Mouse (Mus musculus): ENCODE results near the gene Prdx2.
A peak's percentile ranks its signal among the peaks of the same experiment; 100 is the strongest.

The Prdx2 gene

GRCm38 (mm10) chr8:85007686-85008085, 38.3 kb downstream of the Prdx2 start:
- DNase-seq (ENCODE audit: low spot score) = peak; percentile 51

DNA sequence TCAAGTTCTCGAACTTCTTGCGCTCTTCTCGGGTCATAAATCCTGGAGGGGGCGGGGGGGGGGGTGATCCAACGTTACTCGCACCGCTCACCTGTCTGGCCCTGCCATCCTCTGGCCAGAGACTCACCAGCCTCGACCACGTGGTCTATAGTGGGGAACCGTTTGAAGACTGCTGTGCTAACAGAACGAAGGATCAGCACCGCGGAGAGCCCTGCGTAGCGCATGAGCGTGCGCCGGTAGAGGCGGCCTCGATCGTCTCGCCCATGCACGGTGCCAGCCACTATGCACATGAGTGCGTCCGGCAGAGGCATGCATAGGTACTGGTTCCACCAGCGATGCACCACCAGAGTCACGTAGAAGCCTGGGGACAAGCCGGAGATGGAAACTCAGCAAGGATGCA, 41.9 kb downstream of the Prdx2 start:
- DNase-seq (ENCODE audit: low spot score) = no peak

DNA sequence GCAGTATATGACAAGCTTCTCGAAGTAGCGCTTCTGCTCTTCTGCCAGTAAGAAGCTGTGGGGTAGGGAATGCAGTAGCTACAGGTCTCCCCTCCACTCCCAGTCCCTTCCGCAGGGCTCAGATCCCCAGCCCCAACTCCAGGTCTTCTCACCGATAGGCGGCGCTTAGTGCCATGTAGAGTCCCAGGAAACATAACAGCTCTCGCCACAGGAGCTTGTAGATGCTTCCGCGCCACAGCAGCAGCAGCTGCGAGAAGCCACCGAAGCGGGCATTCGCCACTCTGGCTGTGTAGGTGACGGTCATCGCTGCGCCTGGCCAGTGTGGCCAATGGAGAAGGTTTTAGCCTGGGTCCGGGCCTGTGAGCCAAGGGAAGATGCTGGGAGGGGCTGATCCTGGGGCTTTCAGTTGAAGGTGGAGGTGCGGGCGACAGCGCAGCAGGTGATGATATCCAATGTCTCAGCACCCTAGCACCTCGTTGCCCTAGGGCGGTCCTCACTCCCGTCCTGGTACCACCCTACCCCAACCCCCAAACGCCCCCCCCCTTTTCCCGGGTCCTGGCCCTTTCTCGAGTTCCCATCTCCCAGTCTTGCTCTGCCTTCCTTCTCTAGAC, 43.9 kb downstream of the Prdx2 start:
- DNase-seq (ENCODE audit: low spot score) = peak; percentile 92

- DNase-seq (ENCODE audit: low spot score) = no peak
Measured at GRCm38 (mm10) chr8:85014431-85014830, 45.0 kb downstream of the Prdx2 start, which contains the start of gene Best2. TSS of gene Best2 (minus strand) at chr8:85014531.

DNA sequence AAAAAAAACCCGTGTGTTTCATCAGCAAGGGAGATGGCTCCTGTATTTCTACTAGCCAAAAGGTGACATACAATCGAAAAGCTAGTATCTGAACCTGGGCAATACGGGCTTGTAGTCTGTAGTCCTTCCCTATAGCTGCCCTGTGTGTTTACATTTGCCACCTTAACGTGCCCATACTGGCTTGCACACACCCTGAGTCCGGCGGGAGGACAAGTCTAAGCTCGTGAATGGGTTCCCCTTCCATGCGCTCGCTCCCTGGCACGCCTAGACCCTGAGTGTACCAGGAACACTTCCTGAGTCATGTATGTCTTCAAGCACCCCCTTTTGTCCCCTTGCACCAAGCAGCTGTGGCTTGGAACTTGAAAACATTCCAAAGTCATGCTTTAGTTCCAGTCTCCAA, 47.3 kb downstream of the Prdx2 start:
- no peak for DNase-seq (ENCODE audit: low spot score)

DNA sequence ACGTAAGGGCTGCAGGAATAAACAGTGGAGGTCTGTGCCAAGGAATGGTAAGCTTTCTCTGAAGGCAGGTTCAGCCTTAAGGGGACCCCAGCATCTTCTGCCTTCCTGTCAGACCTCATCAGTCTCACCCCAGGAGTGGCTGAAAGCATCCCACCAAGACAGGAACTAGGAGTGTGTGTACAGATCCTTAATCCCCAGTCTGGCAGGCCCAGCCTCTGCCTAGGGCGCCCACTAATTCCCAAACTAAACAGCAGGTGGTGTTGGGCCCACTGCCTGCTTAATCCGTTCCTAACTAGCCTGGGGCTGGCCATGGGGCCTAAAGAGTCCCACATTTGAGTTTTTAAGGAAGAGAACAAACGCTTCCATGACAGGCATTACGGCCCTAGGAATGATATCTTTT, 47.8 kb downstream of the Prdx2 start:
- peak; percentile 32 for DNase-seq (ENCODE audit: low spot score)

DNA sequence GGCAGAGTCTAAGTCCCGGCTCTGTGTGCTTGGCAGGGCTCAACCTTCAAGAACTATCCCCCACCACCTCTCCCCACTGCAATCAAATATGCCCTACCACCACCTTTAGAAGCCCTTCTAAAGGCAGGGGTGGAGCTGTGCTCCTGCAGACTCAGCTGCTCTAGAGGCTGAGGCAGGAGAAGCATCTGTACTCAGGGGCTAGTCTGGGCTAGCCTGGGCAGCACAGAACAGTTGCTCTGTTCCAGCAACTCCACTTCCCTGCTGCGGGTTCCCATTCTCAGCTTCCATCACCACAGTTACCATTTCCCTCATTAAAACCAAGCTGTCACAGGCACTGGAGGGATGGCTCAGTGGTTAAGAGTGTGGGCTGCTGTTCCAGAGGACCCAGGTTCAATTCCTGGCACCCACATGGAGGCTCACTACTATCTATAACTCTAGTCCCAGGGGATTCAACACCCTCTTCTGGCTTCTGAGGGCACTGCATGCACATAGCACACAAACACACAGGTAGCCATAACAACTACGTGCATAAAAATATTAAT, 52.2 kb downstream of the Prdx2 start:
- DNase-seq (ENCODE audit: low spot score) = no peak

- DNase-seq (ENCODE audit: low spot score) = no peak
Measured at GRCm38 (mm10) chr8:85023846-85024245, 54.5 kb downstream of the Prdx2 start.

All from retina, embryonic 14.5 days (tissue).